Mouse (Mus musculus): ENCODE results near the gene Serpine1.

DNA sequence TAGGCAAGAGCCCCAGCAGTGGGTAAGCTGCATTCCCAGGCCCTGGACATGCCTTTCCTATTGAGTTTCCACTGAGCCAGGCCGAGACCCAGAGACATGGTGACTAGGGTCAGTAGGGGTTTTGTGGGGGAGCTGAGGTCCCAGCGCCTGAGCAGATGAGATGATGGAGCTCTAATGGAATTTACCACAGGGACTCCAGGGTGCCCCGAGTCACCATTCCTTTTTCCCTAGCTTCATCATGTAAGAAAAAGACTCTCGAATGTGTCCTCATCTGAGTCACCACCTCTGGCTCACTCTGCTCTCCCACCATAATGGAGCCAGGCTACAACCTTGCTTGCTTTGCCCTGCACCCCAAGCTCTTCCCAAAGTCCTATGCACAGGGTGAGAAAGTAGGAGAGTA is 11.0 kb upstream of the Serpine1 start:
- no peak for TF ChIP-seq POLR2A (IDR thresholded peaks at IDR 0.05; ENCODE audit: control insufficient read depth, extremely low read depth, insufficient read depth, low read length, poor library complexity)
- no peak for TF ChIP-seq CTCF (IDR thresholded peaks at IDR 0.05; ENCODE audit: borderline replicate concordance, control insufficient read depth, extremely low read depth, insufficient read depth, low read length, poor library complexity)

All from thymus, adult 2 months (tissue).